Mouse (Mus musculus): ENCODE results near the gene Cox6a2. TPM values are rescaled to one million over a fixed set of nuclear protein-coding genes. Genes with fewer than 3 reads are reported as not detected.

The Cox6a2 gene
- total and polyA plus RNA-seq, 3 experiments = 0.70 to 4.1 (median 1.1) TPM

GRCm38 (mm10) chr7:128237593-128237926 is 31.4 kb upstream of the Cox6a2 start:
- Histone ChIP-seq H3K9me3 (replicated peaks; ENCODE audit: low read length) (no peaks in the 10 kb centered on the region), H3K27me3 (replicated peaks) (no peaks in the 10 kb centered on the region), H3K36me3 (replicated peaks in 1 of 2; ENCODE audit: control insufficient read depth in 1 of 2, insufficient read depth in 1 of 2, low read length in 1 of 2) (peaks cover 29 to 44% of the 10 kb centered on the region in 2 experiments), H3K4me3 (replicated peaks in 1 of 3; ENCODE audit: low read depth in 2 of 3, low read length in 2 of 3, poor library complexity in 1 of 3) (peak overlapping the region; percentile 82 to 85 (median 84)), H3K27ac (ENCODE audit: insufficient read depth, low read depth) (peak overlapping the region; percentile 94), H3K9ac (ENCODE audit: insufficient read depth, low read depth) (peak overlapping the region; percentile 94), H3K79me2 (replicated peaks; ENCODE audit: control insufficient read depth, extremely low read depth, insufficient read depth, poor library complexity, severe bottlenecking) (no peaks in the 10 kb centered on the region), H3K4me1 (ENCODE audit: control insufficient read depth in 1 of 2, insufficient read depth in 2 of 2) (peaks cover 16 to 49% of the 10 kb centered on the region in 2 experiments), H3K4me2 (ENCODE audit: insufficient read depth, low read depth, poor library complexity, severe bottlenecking) (no peak overlapping the region)
- TF ChIP-seq MXI1 (IDR thresholded peaks at IDR 0.05; ENCODE audit: low read depth, low read length) (0 out of 2 replicates have a peak, but pooled peaks have one; percentile 38), HCFC1 (IDR thresholded peaks at IDR 0.05; ENCODE audit: low read depth, low read length) (peak; percentile 81; the same call in 1 of the 2 replicates), RCOR1 (conservative IDR thresholded peaks at IDR 0.05; ENCODE audit: low read depth, low read length) (0 out of 2 replicates have a peak, but pooled peaks have one; percentile 4), TCF12 (IDR thresholded peaks at IDR 0.05; ENCODE audit: low read depth, low read length) (no peak)
- dilution Hi-C loops (cut with MboI; ENCODE audit: extremely low pct_ligation_motif_present, extremely low pct_unique_long_range_greater_than_20kb, low sequenced_read_pairs) = no loop called here
- in situ Hi-C loops (cut with MboI; ENCODE audit: low pct_ligation_motif_present, low pct_unique_long_range_greater_than_20kb, low sequenced_read_pairs) = no loop called here
- DNase-seq (ENCODE audit: extremely low read depth) = no peak

GRCm38 (mm10) chr7:128236856-128237592 is 30.8 kb upstream of the Cox6a2 start, which contains the start of gene Armc5:
Armc5 (plus strand) TSS chr7:128237342.
- Histone ChIP-seq H3K4me2 (ENCODE audit: insufficient read depth, low read depth, poor library complexity, severe bottlenecking) (peak within 1 kb of the TSS; percentile 48), H3K27ac (ENCODE audit: insufficient read depth, low read depth) (peak within 1 kb of the TSS; percentile 94), H3K79me2 (replicated peaks; ENCODE audit: control insufficient read depth, extremely low read depth, insufficient read depth, poor library complexity, severe bottlenecking) (no peaks in the 10 kb centered on the region), H3K4me1 (ENCODE audit: control insufficient read depth in 1 of 2, insufficient read depth in 2 of 2) (peaks cover 16 to 49% of the 10 kb centered on the region in 2 experiments), H3K27me3 (replicated peaks) (no peaks in the 10 kb centered on the region), H3K9ac (ENCODE audit: insufficient read depth, low read depth) (peak within 1 kb of the TSS; percentile 94), H3K9me3 (replicated peaks; ENCODE audit: low read length) (no peaks in the 10 kb centered on the region), H3K4me3 (replicated peaks in 1 of 3; ENCODE audit: low read depth in 2 of 3, low read length in 2 of 3, poor library complexity in 1 of 3) (peak within 1 kb of the TSS; percentile 82 to 85 (median 84)), H3K36me3 (replicated peaks in 1 of 2; ENCODE audit: control insufficient read depth in 1 of 2, insufficient read depth in 1 of 2, low read length in 1 of 2) (peaks cover 23 to 38% of the 10 kb centered on the region in 2 experiments)
- DNase-seq (ENCODE audit: extremely low read depth) = peak; percentile 60
- in situ Hi-C loops (cut with MboI; ENCODE audit: low pct_ligation_motif_present, low pct_unique_long_range_greater_than_20kb, low sequenced_read_pairs) = no loop called here
- dilution Hi-C loops (cut with MboI; ENCODE audit: extremely low pct_ligation_motif_present, extremely low pct_unique_long_range_greater_than_20kb, low sequenced_read_pairs) = no loop called here
- TF ChIP-seq MXI1 (IDR thresholded peaks at IDR 0.05; ENCODE audit: low read depth, low read length) (peak; percentile 20; the same call in 1 of the 2 replicates), ETS1 (conservative IDR thresholded peaks at IDR 0.05; ENCODE audit: low read depth, low read length) (no peak), MAFK (IDR thresholded peaks at IDR 0.05; ENCODE audit: insufficient replicate concordance, low read length) (peak; percentile 81), E2F4 (IDR thresholded peaks at IDR 0.05; ENCODE audit: insufficient replicate concordance, low read depth, low read length) (no peak), GABPA (IDR thresholded peaks at IDR 0.05; ENCODE audit: insufficient replicate concordance, low read depth, low read length) (no peak), SIN3A (IDR thresholded peaks at IDR 0.05; ENCODE audit: low read length) (peak; percentile 47; the same call in 1 of the 2 replicates), UBTF (IDR thresholded peaks at IDR 0.05; ENCODE audit: low read depth, low read length) (no peak), IRF4 (IDR thresholded peaks at IDR 0.05; ENCODE audit: low read depth, low read length) (peak; percentile 63; the same call in 1 of the 2 replicates), JUND (conservative IDR thresholded peaks at IDR 0.05; ENCODE audit: low read depth, low read length) (no peak), POLR2AphosphoS2 (IDR thresholded peaks at IDR 0.05; ENCODE audit: low read depth, low read length) (no peak), RCOR1 (conservative IDR thresholded peaks at IDR 0.05; ENCODE audit: low read depth, low read length) (0 out of 2 replicates have a peak, but pooled peaks have one; percentile 57), MEF2A (IDR thresholded peaks at IDR 0.05; ENCODE audit: borderline replicate concordance, low read depth, low read length) (0 out of 2 replicates have a peak, but pooled peaks have one; percentile 18), HCFC1 (IDR thresholded peaks at IDR 0.05; ENCODE audit: low read depth, low read length) (no peak), NELFE (IDR thresholded peaks at IDR 0.05; ENCODE audit: low read depth, low read length) (peak; percentile 52), MAZ (IDR thresholded peaks at IDR 0.05; ENCODE audit: low read depth, low read length) (peak; percentile 43; the same call in 1 of the 2 replicates), KAT2A (IDR thresholded peaks at IDR 0.05; ENCODE audit: insufficient replicate concordance, low read length) (0 out of 2 replicates have a peak, but pooled peaks have one; percentile 52), CHD2 (IDR thresholded peaks at IDR 0.05; ENCODE audit: low read length) (peak; percentile 79), POLR2A (IDR thresholded peaks at IDR 0.05; ENCODE audit: low read depth, low read length) (no peak), SMC3 (IDR thresholded peaks at IDR 0.05; ENCODE audit: low read depth, low read length) (peak; percentile 43), CTCF (conservative IDR thresholded peaks at IDR 0.05 in 1 of 2, IDR thresholded peaks at IDR 0.05 in 1 of 2; ENCODE audit: low read depth in 2 of 2, low read length in 2 of 2) (peak; percentile 22 to 78; a peak in 2 of 4 replicates), RAD21 (IDR thresholded peaks at IDR 0.05; ENCODE audit: low read depth, low read length) (peak; percentile 44), BHLHE40 (IDR thresholded peaks at IDR 0.05; ENCODE audit: low read depth, low read length) (no peak), ELF1 (IDR thresholded peaks at IDR 0.05; ENCODE audit: low read depth, low read length) (peak; percentile 81), ZMIZ1 (IDR thresholded peaks at IDR 0.05; ENCODE audit: low read depth, low read length) (no peak), EP300 (IDR thresholded peaks at IDR 0.05; ENCODE audit: low read length) (no peak), ZNF384 (IDR thresholded peaks at IDR 0.05; ENCODE audit: low read depth, low read length) (peak; percentile 31; the same call in 1 of the 2 replicates), MAX (IDR thresholded peaks at IDR 0.05; ENCODE audit: low read length) (0 out of 2 replicates have a peak, but pooled peaks have one; percentile 11)

Measured in CH12.LX (cell line).